Mouse (Mus musculus): ENCODE data around the gene 4930519P11Rik. TPM values are rescaled to one million over a fixed set of nuclear protein-coding genes. Genes with fewer than 3 reads are reported as not detected.

4930519P11Rik gene
- total RNA-seq (2015): 2.7 TPM in 1 of 2 replicates, not detected in the other
- 0.85 TPM in 1 of 2 replicates, not detected in the other for total RNA-seq (2017)

DNA sequence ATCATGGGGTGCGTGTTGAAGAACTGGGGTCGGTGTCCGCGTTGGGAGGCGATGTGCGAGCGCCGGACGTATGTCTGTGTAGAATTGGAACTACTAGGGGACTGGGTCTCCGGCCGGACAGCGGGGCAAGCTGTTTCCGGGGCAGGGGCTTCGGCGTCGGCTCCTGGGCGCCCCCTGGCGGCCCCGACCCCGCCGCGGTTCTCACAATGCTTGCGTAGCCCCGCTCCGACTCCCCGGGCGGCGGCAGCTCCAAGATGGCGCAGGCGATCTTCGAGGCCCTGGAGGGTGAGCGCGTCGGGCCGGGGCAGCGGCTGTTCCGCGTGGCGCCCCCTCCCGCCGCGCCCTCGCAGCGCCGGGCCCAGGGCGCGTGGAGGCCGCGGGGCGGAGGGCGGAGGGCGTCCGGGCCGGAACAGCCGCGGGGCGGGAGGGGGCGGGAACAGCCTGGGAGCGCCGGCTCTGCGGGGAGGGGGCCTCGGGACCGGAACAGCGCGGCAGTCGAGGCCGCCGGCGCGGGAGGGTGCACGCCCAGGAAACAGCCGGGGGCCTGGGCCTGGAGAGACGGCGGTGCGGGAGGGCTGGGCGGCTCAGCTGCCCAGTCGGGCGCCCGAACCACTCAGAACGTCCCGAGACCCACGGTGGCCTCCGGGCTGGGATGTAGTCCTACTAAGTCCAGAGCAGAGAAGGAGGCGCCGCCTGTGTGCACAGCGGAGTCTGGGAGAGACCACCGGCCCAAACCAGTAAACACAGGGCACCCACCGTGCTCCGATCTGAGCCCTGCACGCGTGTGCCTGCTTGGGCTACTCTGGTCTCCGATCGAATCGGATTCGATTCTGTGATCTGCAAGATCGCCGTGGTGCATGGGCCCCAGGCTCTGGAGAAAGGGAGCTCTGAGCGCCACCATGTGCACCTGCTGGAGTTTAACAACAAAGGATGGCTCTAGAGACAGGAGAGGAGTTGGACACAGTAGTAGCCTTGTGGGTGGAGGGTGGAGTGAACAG, at the start of gene 4930519P11Rik, which contains the start of gene Zfp341:
Gene 4930519P11Rik (minus strand): TSS at position 320 of the 998 bp plus-strand sequence.
Gene Zfp341 (plus strand): TSS at position 180 of the 998 bp plus-strand sequence.
- ATAC-seq (ENCODE audit: poor library complexity, severe bottlenecking): peak; percentile 87

DNA sequence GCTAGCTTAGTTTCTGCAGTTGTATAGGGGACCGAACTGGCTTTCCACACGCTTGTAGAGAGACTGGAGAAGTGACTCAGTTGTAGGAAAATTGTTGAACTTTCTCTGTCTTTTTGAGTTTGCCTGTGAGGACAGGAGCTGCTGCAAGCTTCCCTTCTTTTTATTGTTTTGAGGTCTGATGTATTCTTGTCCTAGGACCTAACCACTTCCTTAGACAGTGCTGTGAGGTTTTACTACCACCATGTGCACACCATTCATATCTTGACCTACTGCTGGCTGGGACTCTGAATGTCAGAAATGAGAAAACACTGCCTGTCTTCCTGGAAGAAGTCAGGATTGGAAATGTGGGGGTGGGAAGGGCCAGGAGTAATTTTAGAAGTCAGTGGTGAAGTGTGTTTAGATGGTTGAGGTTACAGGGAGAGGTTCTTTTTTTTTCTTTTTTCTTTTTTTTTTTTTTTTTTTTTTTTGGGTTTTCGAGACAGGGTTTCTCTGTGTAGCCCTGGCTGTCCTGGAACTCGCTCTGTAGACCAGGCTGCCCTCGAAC, 46.4 kb upstream of the 4930519P11Rik start:
- ATAC-seq (ENCODE audit: poor library complexity, severe bottlenecking): no peak

DNA sequence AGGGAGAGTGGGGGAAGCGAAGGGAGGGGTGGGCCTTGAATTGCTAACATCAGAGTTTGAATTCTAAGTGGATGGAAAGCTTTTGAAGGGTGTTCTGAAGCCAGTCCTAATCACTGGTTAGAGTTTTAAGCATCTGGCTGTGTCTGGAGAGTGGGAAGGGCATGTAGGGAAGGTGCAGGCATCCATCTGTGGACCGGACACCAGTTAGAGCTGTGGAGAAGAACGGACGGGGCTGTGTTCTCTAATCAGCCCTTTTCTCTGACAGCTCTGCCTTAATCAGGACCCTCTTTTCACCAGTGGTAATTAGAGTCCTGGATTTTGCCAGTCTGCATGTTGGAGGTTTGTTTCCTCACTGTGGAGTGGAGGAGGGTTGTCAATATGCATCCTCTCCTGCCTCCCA, 45.8 kb upstream of the 4930519P11Rik start:
- ATAC-seq (ENCODE audit: poor library complexity, severe bottlenecking): no peak

DNA sequence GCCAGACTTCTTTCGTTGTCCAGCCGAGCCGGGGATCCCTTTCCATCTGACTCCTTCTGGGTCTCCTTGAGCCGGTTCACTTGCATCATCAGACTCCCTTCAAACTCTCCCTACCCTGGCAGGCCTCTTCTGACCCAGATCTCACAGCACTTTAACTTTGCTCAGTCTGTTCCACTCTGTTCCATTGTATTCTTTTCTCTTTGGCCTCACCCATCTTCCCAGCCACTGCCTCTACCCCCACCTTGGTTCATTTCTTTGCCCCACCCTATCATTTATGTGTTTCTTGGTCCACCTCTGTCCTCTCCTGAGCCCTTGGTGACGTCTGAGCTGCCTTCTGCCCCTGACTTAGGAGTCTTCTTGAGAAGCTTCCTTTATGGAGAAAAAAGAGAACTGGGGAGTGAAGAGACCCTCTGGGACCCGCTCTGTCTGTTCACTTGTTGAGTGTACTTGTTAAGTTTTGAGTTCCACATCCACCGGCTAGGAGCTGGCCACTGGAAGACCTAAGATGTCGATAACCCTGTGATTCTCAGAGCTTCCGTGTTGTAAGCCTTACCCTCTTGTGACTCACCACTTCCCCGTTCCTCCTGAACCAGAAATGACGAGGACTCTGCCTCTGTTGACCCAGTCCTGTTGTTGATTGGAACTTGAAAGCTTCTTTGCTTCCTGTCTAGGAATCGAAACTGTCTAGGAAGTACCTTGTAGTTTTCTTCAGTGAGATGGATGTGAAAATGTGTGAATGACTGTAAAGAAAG, 44.4 kb upstream of the 4930519P11Rik start:
- peak; percentile 79 for ATAC-seq (ENCODE audit: poor library complexity, severe bottlenecking)

DNA sequence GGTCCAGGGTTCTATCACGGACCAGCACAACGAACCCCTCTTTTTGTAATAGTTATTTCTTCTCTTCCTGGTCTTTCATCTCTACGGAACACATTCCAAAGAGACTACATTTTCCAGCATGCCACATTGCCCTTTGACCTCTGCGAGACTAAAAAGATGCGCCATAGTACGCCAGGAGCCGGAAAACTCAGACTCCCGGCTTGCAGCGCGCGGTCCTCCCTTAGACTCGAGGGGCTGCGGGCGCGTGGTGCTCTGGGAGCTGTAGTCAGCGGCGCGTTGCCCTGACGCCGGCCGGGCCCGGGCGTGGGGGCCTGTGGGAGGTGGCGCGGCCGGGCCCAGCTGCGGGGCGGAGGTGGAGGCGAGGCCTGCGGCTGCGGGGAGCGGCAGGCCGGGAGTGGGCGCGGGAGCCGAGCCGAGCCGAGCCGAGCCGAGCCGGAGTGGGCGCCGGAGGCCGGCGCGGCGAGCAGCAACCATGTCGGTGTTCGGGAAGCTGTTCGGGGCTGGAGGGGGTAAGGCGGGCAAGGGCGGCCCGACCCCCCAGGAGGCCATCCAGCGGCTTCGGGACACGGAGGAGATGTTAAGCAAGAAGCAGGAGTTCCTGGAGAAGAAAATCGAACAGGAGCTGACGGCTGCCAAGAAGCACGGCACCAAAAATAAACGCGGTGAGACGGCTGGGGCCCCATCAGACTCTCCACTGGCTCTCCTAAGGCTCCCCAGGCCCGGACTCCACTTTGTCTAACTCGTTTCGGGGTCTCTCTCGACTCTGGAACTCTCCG, 43.7 kb upstream of the 4930519P11Rik start:
- ATAC-seq (ENCODE audit: poor library complexity, severe bottlenecking): peak; percentile 84

DNA sequence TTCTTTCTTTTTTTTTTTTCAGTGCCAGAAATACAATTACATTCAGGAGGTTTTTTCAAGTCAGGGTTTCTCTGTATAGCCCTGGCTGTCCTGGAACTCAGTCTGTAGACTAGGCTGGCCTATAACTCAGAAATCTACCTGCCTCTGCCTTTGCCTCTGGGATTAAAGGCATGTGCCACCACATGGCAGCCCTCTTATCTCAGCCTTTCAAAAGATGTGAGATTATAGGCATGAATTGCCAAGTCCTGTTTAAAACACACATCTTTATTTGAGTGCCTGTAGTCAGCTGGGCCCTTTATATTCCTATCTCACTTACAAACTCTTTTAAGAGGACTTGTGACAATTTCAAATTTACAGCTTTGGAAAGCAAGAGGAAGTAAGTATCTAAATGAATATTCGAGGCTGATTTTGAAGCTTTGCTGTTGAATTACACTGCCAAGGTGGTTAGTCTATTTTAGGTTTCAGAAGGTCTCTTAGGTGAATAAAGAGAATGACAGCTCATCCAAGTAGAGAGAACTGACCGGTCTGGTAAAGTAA, 42.7 kb upstream of the 4930519P11Rik start:
- no peak for ATAC-seq (ENCODE audit: poor library complexity, severe bottlenecking)

DNA sequence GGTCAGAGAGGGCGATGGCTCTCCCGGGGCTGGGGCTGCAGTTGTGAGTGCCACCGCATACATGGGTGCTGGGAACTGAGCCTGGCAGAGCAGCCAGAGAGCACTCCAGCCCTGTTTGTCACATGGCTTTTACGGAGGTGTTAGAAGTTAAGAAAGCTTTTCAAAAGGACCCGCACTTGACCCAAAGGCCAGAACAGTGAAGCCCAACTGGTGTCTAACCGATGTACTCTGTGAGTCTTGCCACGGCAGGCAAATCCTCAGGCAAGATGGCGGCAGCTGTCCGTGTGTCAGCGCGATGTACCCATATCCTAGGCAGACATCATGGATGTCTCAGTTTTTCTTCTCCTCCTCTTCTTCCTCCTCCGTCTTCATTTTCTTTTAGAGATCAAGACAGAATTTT, 41.7 kb upstream of the 4930519P11Rik start:
- no peak for ATAC-seq (ENCODE audit: poor library complexity, severe bottlenecking)

DNA sequence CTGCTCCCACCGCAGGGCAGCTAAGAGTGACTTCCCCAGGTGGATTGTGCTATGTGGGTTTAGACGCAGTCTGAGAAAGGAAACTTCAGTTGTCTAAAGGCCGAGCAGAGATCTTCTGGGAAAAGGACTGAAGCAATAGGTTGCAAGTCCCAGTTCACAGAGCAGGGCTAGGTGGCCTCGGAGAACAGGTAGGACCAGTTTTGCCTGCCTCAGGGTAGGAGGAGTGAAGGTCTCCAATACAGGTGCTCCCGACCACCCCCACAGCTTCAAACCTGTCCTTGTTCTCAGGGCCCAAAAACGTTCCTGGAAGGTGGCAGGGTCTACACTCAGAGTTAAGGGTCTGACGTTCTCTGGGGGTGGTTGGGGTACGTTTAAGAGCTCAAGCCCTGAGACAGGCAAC, 38.1 kb upstream of the 4930519P11Rik start, which contains the start of gene Chmp4b:
Gene Chmp4b (plus strand): TSS at position 343 of the 400 bp plus-strand sequence.
- no peak for ATAC-seq (ENCODE audit: poor library complexity, severe bottlenecking)

DNA sequence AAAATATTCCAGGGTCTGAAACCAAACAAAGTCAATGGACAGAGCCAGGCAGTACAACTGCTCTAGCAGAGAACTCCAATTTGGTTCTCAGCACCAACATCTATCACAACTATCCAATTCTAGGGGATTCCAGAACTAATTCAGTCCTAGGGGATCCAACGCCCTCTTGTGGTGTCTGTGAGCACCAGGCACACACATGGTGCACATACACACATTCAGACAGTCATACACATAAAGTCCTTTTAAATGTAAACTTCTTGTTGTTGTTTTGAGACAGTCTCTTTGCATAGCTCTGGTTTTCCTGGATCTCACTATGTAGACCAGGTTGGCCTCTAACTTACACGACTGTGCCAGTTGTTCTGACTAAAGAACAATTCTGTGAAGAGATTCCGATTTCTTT, 37.2 kb upstream of the 4930519P11Rik start:
- no peak for ATAC-seq (ENCODE audit: poor library complexity, severe bottlenecking)

DNA sequence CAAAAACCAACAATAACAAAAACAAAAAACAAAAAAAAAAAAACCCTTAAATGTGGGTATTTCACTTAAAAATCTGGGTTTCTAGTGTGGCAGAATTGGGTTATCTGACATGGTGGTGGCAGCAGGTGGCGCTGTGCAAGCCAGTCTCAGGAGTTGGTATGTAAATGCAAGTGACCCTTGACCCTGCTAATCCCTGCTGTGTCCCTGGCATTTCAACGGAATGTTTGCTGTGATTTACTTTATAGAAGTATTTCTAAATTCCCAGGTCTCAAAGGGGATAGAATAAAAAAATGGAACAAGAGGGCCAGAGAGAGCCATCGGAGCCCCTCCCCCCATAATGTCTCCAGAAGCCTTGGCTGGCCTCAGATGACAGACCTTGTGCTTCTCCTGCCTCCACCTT, 34.8 kb upstream of the 4930519P11Rik start:
- ATAC-seq (ENCODE audit: poor library complexity, severe bottlenecking): peak; percentile 78

DNA sequence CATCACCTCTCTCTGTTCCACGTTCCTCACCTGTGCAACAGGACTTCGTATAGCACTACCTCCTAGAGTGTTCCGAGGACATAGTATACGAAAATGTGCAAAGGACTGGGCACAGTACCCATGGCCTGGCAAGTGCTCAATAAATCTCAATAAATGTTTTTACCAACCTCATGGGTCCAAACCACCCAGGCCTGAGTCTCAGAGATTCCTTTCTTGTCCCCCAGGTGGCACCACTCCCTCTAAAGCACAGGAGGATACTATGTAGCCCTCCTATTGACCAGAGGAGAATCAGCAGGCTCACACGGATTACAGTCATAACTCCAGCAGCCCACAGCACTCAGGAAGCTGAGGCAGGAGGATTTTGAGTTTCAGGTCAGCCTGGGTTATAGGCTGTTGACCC, 33.4 kb upstream of the 4930519P11Rik start:
- ATAC-seq (ENCODE audit: poor library complexity, severe bottlenecking): peak; percentile 57

DNA sequence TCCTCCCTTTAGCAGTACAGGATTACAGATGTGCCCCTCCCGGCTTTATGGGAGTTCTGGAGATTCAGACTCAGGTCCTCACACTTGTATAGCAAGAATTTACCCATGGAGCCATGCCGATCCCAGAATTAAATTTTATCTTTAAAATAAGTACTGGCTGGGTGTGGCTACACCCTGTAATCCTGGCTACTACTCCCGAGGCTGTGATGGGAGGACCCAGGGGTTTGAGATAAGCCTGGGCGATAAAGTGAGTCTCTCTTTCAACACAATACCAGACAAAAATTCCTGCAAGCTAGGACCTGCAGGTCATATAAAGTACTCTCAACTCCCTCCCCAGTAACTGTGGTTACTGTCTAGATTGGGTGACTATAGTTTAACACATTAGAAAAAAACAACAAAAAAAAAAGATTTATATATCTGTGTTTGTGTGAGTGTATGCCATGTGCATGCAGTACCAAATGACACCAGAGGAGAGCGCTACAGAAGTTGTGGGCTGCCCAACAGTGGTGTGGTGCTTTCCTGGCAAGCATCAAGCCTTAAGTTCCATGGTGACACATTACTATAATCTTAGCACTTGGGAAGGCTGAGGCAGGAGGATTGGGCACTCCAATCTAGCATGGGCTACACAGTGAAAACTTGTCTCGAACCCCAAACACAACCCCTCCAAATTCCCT, 29.6 kb upstream of the 4930519P11Rik start:
- ATAC-seq (ENCODE audit: poor library complexity, severe bottlenecking): no peak

DNA sequence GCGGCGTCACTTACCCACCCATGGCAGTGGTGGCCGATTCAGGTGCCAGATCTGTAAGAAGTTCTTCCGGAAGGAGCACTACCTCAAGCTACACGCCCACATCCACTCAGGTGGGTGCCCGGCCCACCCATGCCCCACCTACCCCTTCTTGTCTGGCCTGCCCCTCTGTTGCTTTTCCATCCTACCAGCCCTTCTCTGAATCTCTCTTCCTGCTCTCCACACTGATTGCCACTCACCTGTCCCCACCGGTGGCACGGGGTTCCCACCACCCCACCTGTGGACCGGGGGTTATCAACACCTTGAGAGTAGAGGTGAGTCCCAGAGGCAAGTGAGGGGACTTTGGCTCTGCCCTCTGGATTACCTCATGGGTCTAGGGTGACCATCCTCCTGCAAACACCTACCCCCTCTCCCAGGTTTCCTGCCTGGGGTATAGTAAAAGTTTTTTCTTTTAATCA, 28.8 kb upstream of the 4930519P11Rik start:
- no peak for ATAC-seq (ENCODE audit: poor library complexity, severe bottlenecking)

DNA sequence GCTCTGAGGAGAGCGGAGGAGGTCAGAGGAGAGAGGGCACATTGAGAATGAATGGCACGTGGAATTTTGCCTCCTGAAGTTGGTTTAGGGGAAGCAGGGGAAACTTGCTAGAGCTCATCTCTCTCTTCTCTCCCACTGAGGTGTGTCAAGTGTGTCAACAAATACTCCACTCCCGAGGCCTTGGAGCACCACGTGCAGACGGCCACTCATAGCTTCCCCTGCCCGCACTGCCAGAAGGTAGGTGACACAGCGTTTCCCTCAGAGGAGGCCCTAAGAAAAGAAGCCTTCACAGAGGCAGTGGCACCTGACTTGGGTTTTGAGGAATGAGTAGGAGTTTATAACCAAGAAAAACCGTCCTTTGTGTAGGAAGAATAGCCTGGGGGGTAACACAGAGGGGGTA, 27.9 kb upstream of the 4930519P11Rik start:
- ATAC-seq (ENCODE audit: poor library complexity, severe bottlenecking): no peak

DNA sequence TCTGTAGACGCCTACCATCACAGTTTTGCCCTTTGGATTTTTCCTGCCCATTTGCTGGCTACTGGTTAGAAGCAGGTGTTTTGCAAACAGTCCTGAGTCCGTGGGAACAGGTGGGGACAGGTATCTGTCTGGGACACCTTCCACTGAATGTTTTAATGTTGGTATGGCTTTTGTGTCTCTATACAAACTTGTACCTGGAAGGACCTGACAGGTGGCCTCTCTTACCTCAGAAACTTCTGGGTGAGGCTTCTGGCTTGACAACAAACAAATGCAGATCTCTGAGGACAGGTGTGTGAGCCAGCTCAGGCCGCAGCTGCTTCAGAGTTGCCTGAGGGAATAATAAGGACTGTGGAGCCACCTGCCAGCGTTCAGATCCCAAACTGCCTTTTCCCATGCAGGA, 25.9 kb upstream of the 4930519P11Rik start:
- no peak for ATAC-seq (ENCODE audit: poor library complexity, severe bottlenecking)

DNA sequence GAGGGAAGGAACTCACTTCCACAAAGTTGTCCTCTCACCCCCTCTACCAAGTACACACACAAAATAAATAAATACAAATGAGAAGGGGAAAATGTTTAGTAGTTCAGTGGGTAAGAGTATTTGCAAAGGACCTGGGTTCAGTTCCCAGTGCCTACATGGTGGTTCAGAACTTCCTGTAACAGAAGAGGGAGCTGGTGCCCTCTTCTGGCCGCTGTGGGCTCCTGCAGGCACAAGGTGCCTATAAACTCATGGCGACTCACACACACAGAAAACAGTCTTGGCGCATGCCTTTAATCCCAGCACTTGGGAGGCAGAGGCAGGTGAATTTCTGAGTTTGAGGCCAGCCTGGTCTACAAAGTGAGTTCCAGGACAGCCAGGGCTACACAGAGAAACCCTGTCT, 25.3 kb upstream of the 4930519P11Rik start:
- ATAC-seq (ENCODE audit: poor library complexity, severe bottlenecking): no peak

DNA sequence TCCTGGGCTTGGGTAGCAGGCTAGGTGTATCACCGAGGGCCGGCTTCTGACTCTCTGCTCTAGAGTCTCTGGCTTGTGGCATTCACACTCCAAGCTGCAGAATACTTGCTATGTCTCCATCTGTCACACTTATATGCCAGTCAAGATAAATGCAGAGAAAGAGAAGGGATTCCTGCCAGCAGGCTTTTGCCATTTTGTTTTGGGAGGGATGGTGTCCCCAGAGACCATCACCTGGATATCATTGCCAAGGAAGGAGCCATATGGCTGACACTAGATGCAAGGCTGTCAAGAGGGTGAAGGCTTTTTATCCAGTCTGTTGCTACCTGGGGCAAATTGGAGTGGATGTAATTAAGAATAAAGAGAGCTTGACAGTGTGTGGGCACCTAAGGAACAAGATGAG, 22.6 kb upstream of the 4930519P11Rik start:
- ATAC-seq (ENCODE audit: poor library complexity, severe bottlenecking): no peak

DNA sequence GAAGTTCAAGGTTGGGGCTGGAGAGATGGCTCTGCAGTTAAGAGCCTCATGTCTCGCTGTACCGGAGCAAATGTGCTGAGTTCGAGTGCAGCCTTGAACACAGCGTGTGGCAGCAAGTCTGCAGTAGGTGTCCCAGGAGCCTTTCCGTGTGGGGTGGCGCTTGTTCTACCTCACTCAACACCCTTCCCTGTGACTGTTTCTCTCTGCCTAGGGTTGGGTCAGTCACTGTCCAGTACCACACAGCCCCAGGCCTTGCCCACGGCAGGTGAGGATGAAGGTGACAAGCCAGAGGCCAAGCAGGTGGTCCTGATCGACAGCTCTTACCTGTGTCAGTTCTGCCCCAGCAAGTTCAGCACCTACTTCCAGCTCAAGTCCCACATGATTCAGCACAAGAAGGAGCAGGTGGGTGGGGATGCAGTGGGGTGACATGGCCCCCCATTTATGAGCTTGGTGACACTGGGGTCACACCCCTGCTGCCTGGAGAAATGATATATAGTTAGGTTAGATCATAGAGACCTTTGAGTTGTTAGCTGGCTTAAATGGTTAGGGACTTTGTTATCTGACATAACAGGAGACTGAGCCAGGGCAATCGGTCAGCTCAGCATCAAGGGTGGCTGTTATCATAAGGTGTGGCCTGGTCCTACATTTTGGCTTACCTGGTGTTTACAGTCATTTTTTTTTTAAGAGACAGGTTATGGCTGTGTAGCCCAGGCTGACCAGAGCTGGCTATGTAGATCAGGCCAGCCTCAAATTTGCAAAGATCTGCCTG, 20.8 kb upstream of the 4930519P11Rik start:
- no peak for ATAC-seq (ENCODE audit: poor library complexity, severe bottlenecking)
